Mouse (Mus musculus) myocyte (in vitro differentiated cells): ENCODE data around the gene Wnt10a. TPM values are rescaled to one million over a fixed set of nuclear protein-coding genes. Genes with fewer than 3 reads are reported as not detected.
"Not testable (repeated sequence)": the region's sequence is repeated elsewhere in the genome, so short reads cannot be mapped to it uniquely, and the experiment has no call there.

ENCODE experiments used
- H3K27me3 ChIP-seq: one replicate; pipeline ENCODE4 v1.6.1; 2011; ENCODE audit not compliant: control insufficient read depth, insufficient read depth, insufficient read length
- H3K36me3 ChIP-seq: one replicate; pipeline ENCODE4 v1.6.1; 2011; ENCODE audit not compliant: control insufficient read depth, insufficient read depth
- H3K4me2 ChIP-seq: one replicate; pipeline ENCODE4 v1.6.1; 2011; ENCODE audit warnings: low read depth, control low read depth
- H3K4me3 ChIP-seq: one replicate; pipeline ENCODE4 v1.5.1; 2011; ENCODE audit warnings: mild to moderate bottlenecking, control low read depth, moderate library complexity
- H3K79me2 ChIP-seq: one replicate; pipeline ENCODE4 v1.6.1; 2011; ENCODE audit not compliant: control insufficient read depth, insufficient read depth
- H3ac ChIP-seq: one replicate; pipeline ENCODE4 v1.6.1; 2011; ENCODE audit not compliant: control insufficient read depth, insufficient read length
- CEBPB ChIP-seq: IDR thresholded peaks from 2 replicates; pipeline ENCODE4 v1.6.1; 2011; ENCODE audit warnings: mild to moderate bottlenecking, moderate library complexity; ENCODE audit not compliant: poor library complexity, insufficient read depth, severe bottlenecking
- E2F4 ChIP-seq: IDR thresholded peaks from one replicate; pipeline ENCODE4 v1.6.1; 2011; ENCODE audit warnings: mild to moderate bottlenecking, control low read depth, moderate library complexity; ENCODE audit not compliant: insufficient read depth
- MAX ChIP-seq: IDR thresholded peaks from one replicate; pipeline ENCODE4 v1.6.1; 2011; ENCODE audit warnings: low read depth, mild to moderate bottlenecking, control low read depth
- MYOD1 ChIP-seq, 3 experiments: IDR thresholded peaks; one replicate each; pipeline ENCODE4 v1.6.1; 2011; ENCODE audit warnings: control low read depth in 2 of 3, low read depth in 2 of 3, mild to moderate bottlenecking in 2 of 3, moderate library complexity in 1 of 3; ENCODE audit not compliant: insufficient read length in 2 of 3, control insufficient read depth in 1 of 3
- MYOG ChIP-seq, 3 experiments: IDR thresholded peaks; one replicate each; pipeline ENCODE4 v1.6.1; 2011; ENCODE audit warnings: control low read depth in 2 of 3, low read depth in 2 of 3, mild to moderate bottlenecking in 2 of 3; ENCODE audit not compliant: insufficient read length in 2 of 3, control insufficient read depth in 1 of 3, insufficient read depth in 1 of 3
- POLR2A ChIP-seq: IDR thresholded peaks from one replicate; pipeline ENCODE4 v1.6.1; 2011; ENCODE audit warnings: low read depth, mild to moderate bottlenecking, control low read depth, moderate library complexity; ENCODE audit not compliant: insufficient read length
- POLR2AphosphoS2 ChIP-seq: IDR thresholded peaks from one replicate; pipeline ENCODE4 v1.6.1; 2011; ENCODE audit warnings: low read depth, control low read depth; ENCODE audit not compliant: insufficient read length
- REST ChIP-seq: IDR thresholded peaks from one replicate; pipeline ENCODE4 v1.6.1; 2011; ENCODE audit warnings: mild to moderate bottlenecking, control low read depth, moderate library complexity; ENCODE audit not compliant: insufficient read depth, insufficient read length
- SRF ChIP-seq: IDR thresholded peaks from one replicate; pipeline ENCODE4 v1.6.1; 2011; ENCODE audit warnings: low read depth; ENCODE audit not compliant: control insufficient read depth, insufficient read length
- TCF12 ChIP-seq: IDR thresholded peaks from one replicate; pipeline ENCODE4 v1.6.1; 2011; ENCODE audit warnings: mild to moderate bottlenecking, control low read depth; ENCODE audit not compliant: poor library complexity, insufficient read depth, severe bottlenecking
- TCF3 ChIP-seq: IDR thresholded peaks from one replicate; pipeline ENCODE4 v1.6.1; 2011; ENCODE audit warnings: low read depth, control low read depth; ENCODE audit not compliant: insufficient read length
- USF1 ChIP-seq: IDR thresholded peaks from one replicate; pipeline ENCODE4 v1.6.1; 2011; ENCODE audit warnings: low read depth, mild to moderate bottlenecking, control low read depth, moderate library complexity
- polyA plus RNA-seq: library from polyadenylated mRNA; unstranded; fragments of >200 nt; fragmentation: generic; extraction: Trizol; gene quantifications from one replicate; pipeline ENCODE4 v1.2.1, GENCODE M21; 2012; ENCODE audit warnings: missing spikeins

Gene Wnt10a
- polyA plus RNA-seq, 1 experiment: 44.0 TPM

DNA sequence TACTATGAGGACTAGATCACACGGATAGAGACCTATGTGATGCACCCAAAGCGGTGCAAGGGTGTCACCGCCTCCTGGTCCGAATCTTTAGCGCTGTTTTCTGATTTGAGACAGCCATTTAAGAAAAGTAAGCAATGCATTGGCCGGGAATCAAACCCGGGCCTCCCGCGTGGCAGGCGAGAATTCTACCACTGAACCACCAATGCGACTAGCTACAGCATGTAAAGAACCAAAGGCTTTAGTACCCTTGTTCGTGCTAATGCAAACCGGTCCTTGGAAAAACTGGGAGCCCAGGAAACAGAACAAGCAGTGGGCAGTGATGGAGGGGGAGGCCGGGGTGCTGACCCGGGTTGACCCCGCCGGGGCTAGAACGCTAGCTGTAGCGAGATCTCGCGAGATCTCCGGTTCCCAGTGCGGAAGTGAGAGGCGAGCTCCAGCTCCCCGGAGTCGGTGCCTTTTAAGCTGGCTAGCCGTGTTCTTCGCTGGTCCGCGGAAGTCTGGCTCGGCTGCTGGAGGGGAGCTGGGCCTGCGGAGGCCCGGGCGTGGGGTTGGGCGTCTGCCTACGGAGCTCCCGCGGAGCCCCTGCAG, 25.4 kb downstream of the Wnt10a start:
- no peaks in the 10 kb centered on the region for H3K36me3 ChIP-seq
- H3K79me2 ChIP-seq: no peaks in the 10 kb centered on the region
- no peaks in the 10 kb centered on the region for H3K27me3 ChIP-seq
- H3K4me3 ChIP-seq: peak overlapping the region; percentile 31
- no peak overlapping the region for H3ac ChIP-seq
- peak overlapping the region; percentile 80 for H3K4me2 ChIP-seq
- TF ChIP-seq POLR2AphosphoS2 (peak; percentile 61), MYOG (IDR thresholded peaks at IDR 0.05; ENCODE audit: control insufficient read depth in 1 of 3, insufficient read depth in 1 of 3, insufficient read length in 2 of 3, low read depth in 2 of 3) (no peak), USF1 (no peak), SRF (no peak), POLR2A (peak; percentile 67), TCF12 (no peak)

DNA sequence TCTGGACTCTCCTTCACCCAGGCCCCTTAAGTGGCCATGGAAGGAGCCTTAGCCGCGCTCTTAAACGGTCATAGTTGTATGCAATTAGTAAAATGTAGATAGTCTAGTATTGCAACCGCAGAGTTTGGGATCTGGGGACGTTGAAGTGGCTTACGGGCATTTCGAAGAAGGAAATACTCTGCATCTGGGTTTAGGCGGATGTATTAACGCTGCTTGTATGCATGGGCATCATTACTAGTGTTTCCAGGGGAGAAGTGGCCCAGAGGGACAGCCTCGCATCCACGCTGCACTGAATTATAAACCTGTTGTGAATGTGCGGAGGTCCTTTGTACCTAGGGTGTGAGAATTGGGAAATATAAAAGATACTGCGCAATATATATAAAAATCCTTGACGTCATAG, 25.9 kb downstream of the Wnt10a start:
- Histone ChIP-seq H3ac (no peak overlapping the region), H3K27me3 (no peaks in the 10 kb centered on the region), H3K4me2 (peak overlapping the region; percentile 80), H3K79me2 (no peaks in the 10 kb centered on the region), H3K4me3 (peak overlapping the region; percentile 31), H3K36me3 (no peaks in the 10 kb centered on the region)
- TF ChIP-seq POLR2AphosphoS2 (no peak), USF1 (no peak), E2F4 (no peak), TCF3 (no peak), REST (no peak), CEBPB (no peak), SRF (no peak), MYOG (IDR thresholded peaks at IDR 0.05; ENCODE audit: control insufficient read depth in 1 of 3, insufficient read depth in 1 of 3, insufficient read length in 2 of 3, low read depth in 2 of 3) (no peak), MAX (no peak)

DNA sequence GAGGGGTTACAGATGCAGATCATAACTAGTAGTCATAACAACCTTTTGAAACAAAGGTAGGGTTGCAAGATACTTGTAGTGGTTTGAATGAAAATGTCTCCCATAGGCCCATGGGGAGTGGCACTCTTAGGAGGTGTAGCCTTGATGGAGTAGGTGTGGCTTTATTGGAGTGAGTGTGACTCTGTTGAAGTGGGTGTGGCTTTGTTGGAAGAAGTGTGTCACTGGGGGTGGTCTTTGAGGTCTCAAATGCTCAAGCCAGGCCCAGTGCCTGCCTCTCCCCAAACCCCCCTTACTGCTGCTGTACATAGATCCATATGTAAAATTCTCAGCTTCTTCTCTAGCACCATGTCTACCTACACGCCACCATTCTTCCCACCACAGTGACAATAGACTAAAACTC, 27.2 kb downstream of the Wnt10a start:
- H3K27me3 ChIP-seq: no peaks in the 10 kb centered on the region
- no peak for TF ChIP-seq TCF3
- no peaks in the 10 kb centered on the region for H3K36me3 ChIP-seq
- H3K79me2 ChIP-seq: no peaks in the 10 kb centered on the region
- no peak overlapping the region for H3ac ChIP-seq
- no peak overlapping the region for H3K4me3 ChIP-seq
- H3K4me2 ChIP-seq: no peak overlapping the region

DNA sequence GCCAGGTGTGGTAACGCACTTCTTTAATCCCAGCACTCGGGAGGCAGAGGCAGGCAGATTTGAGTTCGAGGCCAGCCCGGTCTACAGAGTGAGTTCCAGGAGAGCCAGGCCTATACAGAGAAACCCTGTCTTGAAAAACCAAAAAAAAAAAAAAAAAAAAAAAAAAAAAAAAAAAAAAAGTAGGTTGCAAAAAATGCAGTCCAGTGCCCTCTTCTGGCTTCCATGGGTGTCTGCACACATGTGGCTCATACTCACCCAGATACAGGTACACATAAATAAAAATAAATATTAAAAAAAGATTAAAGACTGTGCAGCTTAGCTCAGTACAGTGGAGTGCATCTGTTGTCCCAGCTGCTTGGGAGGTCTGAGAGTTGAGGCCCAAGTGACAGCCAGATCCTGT, 32.3 kb downstream of the Wnt10a start:
- not testable (repeated sequence) for H3ac ChIP-seq, H3K27me3 ChIP-seq, H3K4me3 ChIP-seq, H3K79me2 ChIP-seq, H3K4me2 ChIP-seq, H3K36me3 ChIP-seq

DNA sequence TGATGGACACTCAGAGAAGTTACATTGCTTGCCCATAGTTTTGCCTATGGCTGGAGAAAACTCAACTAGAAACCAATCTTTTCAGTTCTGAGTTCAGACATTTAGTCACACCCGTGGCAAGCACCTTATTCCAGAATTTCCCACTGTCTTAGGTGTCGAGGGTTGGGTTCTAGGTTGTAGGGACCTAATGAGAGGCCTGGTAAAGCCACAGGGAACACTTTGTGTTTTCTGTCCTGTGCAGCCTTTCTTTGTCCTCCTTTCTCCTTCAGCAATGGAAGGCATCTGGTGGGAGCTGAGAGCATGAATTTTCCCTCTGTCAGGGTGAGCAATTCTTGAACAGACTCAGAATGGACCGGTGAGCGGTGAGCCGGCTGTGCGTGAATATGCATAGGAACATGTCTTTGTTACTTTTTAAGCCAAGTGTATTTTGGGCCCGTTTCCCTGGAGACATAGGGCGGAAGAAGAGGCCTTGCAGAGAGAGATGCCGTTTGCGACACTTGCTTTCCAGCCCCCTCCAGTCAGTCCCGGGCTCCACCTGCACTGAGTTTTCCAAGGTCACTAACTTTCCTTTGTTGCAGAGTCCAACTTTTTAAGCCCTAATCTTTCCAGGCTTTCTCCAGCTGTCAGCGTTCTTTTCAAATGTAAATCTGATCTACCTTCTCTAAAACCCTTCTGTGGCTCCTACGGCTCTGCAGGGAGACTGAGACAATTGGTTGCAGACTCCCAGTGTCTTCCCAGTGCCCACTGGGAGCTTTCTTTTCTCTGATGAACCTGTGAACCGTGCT, 33.4 kb downstream of the Wnt10a start:
- H3ac ChIP-seq: no peak overlapping the region
- TF ChIP-seq E2F4 (no peak), CEBPB (no peak), REST (no peak), TCF12 (no peak)
- H3K4me3 ChIP-seq: no peak overlapping the region
- no peak overlapping the region for H3K4me2 ChIP-seq
- no peaks in the 10 kb centered on the region for H3K36me3 ChIP-seq
- H3K79me2 ChIP-seq: no peaks in the 10 kb centered on the region
- peaks cover 5% of the 10 kb centered on the region for H3K27me3 ChIP-seq

DNA sequence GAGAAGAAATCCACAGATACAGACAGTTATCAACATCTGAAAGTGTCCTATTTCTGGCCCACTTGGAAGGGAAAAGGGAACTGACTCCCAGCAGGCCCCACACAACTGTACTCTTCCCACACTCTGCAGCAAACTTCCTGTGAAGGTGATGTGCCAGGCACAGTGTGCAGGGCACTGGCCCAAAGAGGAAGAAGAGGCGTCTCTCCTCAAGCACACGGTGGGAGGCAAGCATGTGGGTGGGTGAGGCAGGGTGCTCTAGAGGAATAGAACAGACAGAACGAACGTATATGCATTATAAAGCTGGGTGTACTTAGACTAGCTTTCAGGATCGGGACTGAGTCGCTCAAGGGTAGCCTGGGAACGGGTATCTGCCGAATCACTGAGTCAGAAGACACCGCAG, 38.7 kb downstream of the Wnt10a start:
- peaks cover 14% of the 10 kb centered on the region for H3K27me3 ChIP-seq
- no peak overlapping the region for H3K4me3 ChIP-seq
- H3K79me2 ChIP-seq: no peaks in the 10 kb centered on the region
- H3K36me3 ChIP-seq: no peaks in the 10 kb centered on the region
- no peak overlapping the region for H3K4me2 ChIP-seq
- H3ac ChIP-seq: no peak overlapping the region
- TF ChIP-seq POLR2A (no peak), MYOD1 (IDR thresholded peaks at IDR 0.05; ENCODE audit: control insufficient read depth in 1 of 3, insufficient read length in 2 of 3, low read depth in 2 of 3) (no peak), MYOG (IDR thresholded peaks at IDR 0.05; ENCODE audit: control insufficient read depth in 1 of 3, insufficient read depth in 1 of 3, insufficient read length in 2 of 3, low read depth in 2 of 3) (no peak), REST (no peak), SRF (no peak)
